Mouse (Mus musculus): ENCODE data around the gene Fga. TPM values are rescaled to one million over a fixed set of nuclear protein-coding genes. Genes with fewer than 3 reads are reported as not detected.
A peak's percentile ranks its signal among the peaks of the same experiment; 100 is the strongest.

The Fga gene
- polyA plus RNA-seq, 1 experiment from 2014 or later = not detected

DNA sequence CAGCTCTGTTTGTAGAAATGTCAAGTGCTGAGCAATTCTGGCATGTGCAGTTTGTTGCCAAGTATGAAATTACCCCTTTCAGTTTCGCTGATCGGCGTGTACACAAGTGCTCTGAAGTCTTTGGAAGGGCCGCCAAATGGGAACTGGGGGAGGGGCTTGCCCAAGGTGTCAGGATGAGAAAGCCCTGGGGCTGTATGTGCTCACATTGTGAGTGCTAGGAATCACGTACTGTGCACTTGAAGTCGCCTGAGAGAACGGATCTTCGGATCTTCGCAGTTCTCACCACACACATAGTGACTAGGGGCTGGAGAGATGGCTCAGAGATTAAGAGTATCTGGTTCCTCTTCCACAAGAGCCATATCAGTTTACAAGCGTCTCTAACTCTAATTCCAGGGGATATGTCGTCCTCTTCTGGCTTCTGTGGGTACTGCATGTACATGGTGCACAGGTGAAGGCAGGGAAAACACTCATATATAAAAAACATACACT, 54.7 kb downstream of the Fga start:
- H3K27ac ChIP-seq (ENCODE audit: low read depth, low read length) = no peak overlapping the region
- no peaks in the 10 kb centered on the region for H3K9me3 ChIP-seq (ENCODE audit: control insufficient read depth, low read length)
- 0 out of 2 replicates have a peak overlapping the region, but pooled peaks have one; percentile 7 for H3K4me3 ChIP-seq (ENCODE audit: low read depth, low read length)
- ATAC-seq (replicated peaks; ENCODE audit: low FRiP score) = peak; percentile 77
- H3K27me3 ChIP-seq (ENCODE audit: control insufficient read depth, insufficient read depth, low read length) = no peaks in the 10 kb centered on the region
- peak overlapping the region; percentile 41 for H3K4me2 ChIP-seq (ENCODE audit: low read depth, low read length, severe bottlenecking)
- 8% methylated on average over 11 of the region's 11 CpGs for WGBS
- no peaks in the 10 kb centered on the region for H3K36me3 ChIP-seq (ENCODE audit: control insufficient read depth, insufficient read depth, low read length)
- DNase-seq (ENCODE audit: low spot score) = peak; percentile 69
- H3K4me1 ChIP-seq (replicated peaks; ENCODE audit: control insufficient read depth, insufficient read depth, low read length) = 0 out of 2 replicates have a peak, but pooled peaks cover 2% of the 10 kb centered on the region
- no peak overlapping the region for H3K9ac ChIP-seq (ENCODE audit: low read length)

Other genes starting within 250 kb of the Fga start
- 2.5 TPM in 2 replicates for gene Rbm46, start 149.6 kb upstream of the Fga start, polyA plus RNA-seq (2014; fragmentation: Nextera tagmentation; extraction: Ambion mirVana)
- gene Lrat, start 122.1 kb upstream of the Fga start, polyA plus RNA-seq (2014; fragmentation: Nextera tagmentation; extraction: Ambion mirVana) = not detected in 2 replicates
- not detected in 2 replicates for gene Fgg, start 18.4 kb upstream of the Fga start, polyA plus RNA-seq (2014; fragmentation: Nextera tagmentation; extraction: Ambion mirVana)
- gene Fgb, start 23.8 kb downstream of the Fga start, polyA plus RNA-seq (2014; fragmentation: Nextera tagmentation; extraction: Ambion mirVana) = not detected in 2 replicates
- gene Plrg1, start 29.4 kb downstream of the Fga start, polyA plus RNA-seq (2014; fragmentation: Nextera tagmentation; extraction: Ambion mirVana) = 129 and 135 TPM in 2 replicates
- gene Dchs2, start 101.9 kb downstream of the Fga start, polyA plus RNA-seq (2014; fragmentation: Nextera tagmentation; extraction: Ambion mirVana) = 0.05 TPM in 1 of 2 replicates, not detected in the other

Measured in forebrain, embryonic 11.5 days (tissue).